Mouse (Mus musculus) stomach, postnatal 0 days (tissue): ENCODE data around the gene Ssmem1.

Source experiments
- CTCF ChIP-seq: IDR thresholded peaks from 2 replicates; pipeline ENCODE4 v1.5.1; 2016; ENCODE audit warnings: antibody characterized with exemption, low read depth, mild to moderate bottlenecking, moderate library complexity
- EP300 ChIP-seq: optimal IDR thresholded peaks from 2 replicates; pipeline ENCODE3; 2016; ENCODE audit warnings: antibody characterized with exemption

DNA sequence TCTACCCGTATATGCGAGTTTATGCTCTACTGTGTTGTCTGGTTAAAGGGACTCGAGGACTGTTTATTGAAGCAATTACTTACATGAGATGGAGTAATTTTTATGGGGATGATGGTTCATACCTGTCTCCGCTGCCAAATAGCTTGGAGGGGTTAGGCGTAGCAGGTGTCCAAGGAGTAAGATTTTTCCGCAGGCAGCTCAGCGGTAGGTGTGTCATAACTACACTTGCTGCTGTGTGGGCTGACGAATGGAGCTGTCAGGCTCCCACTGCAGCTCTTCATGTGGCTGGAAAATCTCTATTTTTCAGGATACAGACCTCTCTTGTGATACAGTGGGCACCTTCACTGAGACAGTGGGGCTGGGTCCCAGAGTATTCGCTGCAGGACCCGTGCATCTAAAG is 59.7 kb downstream of the Ssmem1 start:
- no peak for TF ChIP-seq CTCF
- no peak for TF ChIP-seq EP300
